Mouse (Mus musculus) heart, adult 2 months (tissue): ENCODE data around the gene Zc3h12c. TPM values are rescaled to one million over a fixed set of nuclear protein-coding genes. Genes with fewer than 3 reads are reported as not detected.

Experiments used
- DNase-seq, 2 experiments: peaks; one replicate each; pipeline ENCODE4 v3.0.0; 2021
- H3K27ac ChIP-seq: fragments of 200-600 bp; 2 replicates; pipeline ENCODE4 v1.8.1; 2022
- H3K27me3 ChIP-seq: fragments of 200-500 bp; 2 replicates; pipeline ENCODE4 v1.6.1; 2012; ENCODE audit warnings: mild to moderate bottlenecking, low read length, inconsistent platforms, mixed read lengths; ENCODE audit not compliant: control insufficient read depth, insufficient read depth
- H3K36me3 ChIP-seq: fragments of 200-500 bp; 2 replicates; pipeline ENCODE4 v1.6.1; 2012; ENCODE audit warnings: low read length, inconsistent platforms; ENCODE audit not compliant: control insufficient read depth, insufficient read depth
- H3K4me1 ChIP-seq: fragments of 200-500 bp; 2 replicates; pipeline ENCODE4 v1.6.1; 2011; ENCODE audit warnings: low read length; ENCODE audit not compliant: control insufficient read depth, insufficient read depth
- H3K4me3 ChIP-seq: fragments of 200-600 bp; 2 replicates; pipeline ENCODE4 v1.8.1; 2022
- H3K79me2 ChIP-seq: fragments of 200-500 bp; replicated peaks from 2 replicates; pipeline ENCODE4 v1.6.1; 2012; ENCODE audit warnings: mild to moderate bottlenecking, inconsistent platforms, low read length, moderate library complexity, mixed read lengths; ENCODE audit not compliant: control insufficient read depth, insufficient read depth
- H3K9ac ChIP-seq: fragments of 200-500 bp; 2 replicates; pipeline ENCODE4 v1.6.1; 2012; ENCODE audit warnings: low read depth, mild to moderate bottlenecking, control low read depth, inconsistent platforms, low read length, mixed read lengths
- CTCF ChIP-seq: fragments of 200-600 bp; IDR thresholded peaks from 2 replicates; pipeline ENCODE4 v1.8.1; 2022; ENCODE audit warnings: antibody characterized with exemption, mild to moderate bottlenecking, moderate library complexity
- EP300 ChIP-seq: fragments of 200-500 bp; IDR thresholded peaks from 2 replicates; pipeline ENCODE4 v1.6.1; 2011; ENCODE audit warnings: low read depth, low read length, control low read depth; ENCODE audit not compliant: insufficient read depth
- POLR2A ChIP-seq: fragments of 200-500 bp; IDR thresholded peaks from 2 replicates; pipeline ENCODE4 v1.6.1; 2011; ENCODE audit warnings: mild to moderate bottlenecking, low read depth, low read length, control low read depth; ENCODE audit not compliant: insufficient read depth
- WGBS: fragments of 180-500 bp; shearing (Covaris S2); methylation state at CpG from one replicate; pipeline ENCODE4 v1.1.7; 2018; 5-methylcytosine and 5-hydroxymethylcytosine counted together
- intact Hi-C: fragments of 180-260 bp; cut with DNase I; formaldehyde crosslinking; loops from one replicate; pipeline ENCODE4 v1.15.1; 2025
- polyA plus RNA-seq: library from polyadenylated mRNA; depleted of rRNA; stranded (reverse); fragments of >200 nt; gene quantifications from 2 replicates; pipeline ENCODE4 v1.2.3, GENCODE M21; 2012
- total RNA-seq, 2 experiments: library from RNA; stranded (reverse); gene quantifications; 2 replicates each; pipeline ENCODE4 v1.2.3; 2021

Gene Zc3h12c
- total and polyA plus RNA-seq, 3 experiments = 2.0 to 10.1 (median 8.2) TPM

- intact Hi-C loops = no loop called here
- Histone ChIP-seq H3K36me3 (peaks cover 5% of the 10 kb centered on the region), H3K9ac (no peak overlapping the region), H3K79me2 (no peaks in the 10 kb centered on the region), H3K4me3 (no peak overlapping the region), H3K4me1 (peaks cover 4% of the 10 kb centered on the region), H3K27me3 (no peaks in the 10 kb centered on the region), H3K27ac (peak overlapping the region; percentile 1; the same call in 1 of the 2 replicates)
- no peak for TF ChIP-seq EP300
- TF ChIP-seq POLR2A = no peak
- no peak for TF ChIP-seq CTCF
- no peak for DNase-seq
- 80% methylated on average over 6 of the region's 6 CpGs for WGBS
Measured at GRCm38 (mm10) chr9:52149768-52150167, 18.6 kb downstream of the Zc3h12c start.

- peaks cover 4% of the 10 kb centered on the region for H3K4me1 ChIP-seq
- H3K27me3 ChIP-seq = no peaks in the 10 kb centered on the region
- WGBS = 22% methylated on average over 4 of the region's 4 CpGs
- DNase-seq = peak in 1 of 2 experiments; percentile 37
- TF ChIP-seq POLR2A (peak; percentile 49; the same call in 1 of the 2 replicates), EP300 (0 out of 2 replicates have a peak, but pooled peaks have one; percentile 42), CTCF (no peak)
- no peak overlapping the region for H3K9ac ChIP-seq
- peaks cover 5% of the 10 kb centered on the region for H3K36me3 ChIP-seq
- H3K79me2 ChIP-seq = no peaks in the 10 kb centered on the region
- peak overlapping the region; percentile 57 for H3K27ac ChIP-seq
- no peak overlapping the region for H3K4me3 ChIP-seq
- intact Hi-C loops = no loop called here
Measured at GRCm38 (mm10) chr9:52149286-52149685, 19.1 kb downstream of the Zc3h12c start.

GRCm38 (mm10) chr9:52148831-52149230 is 19.5 kb downstream of the Zc3h12c start:
- no peak for TF ChIP-seq EP300
- TF ChIP-seq CTCF = no peak
- TF ChIP-seq POLR2A = no peak
- intact Hi-C loops = no loop called here

GRCm38 (mm10) chr9:52148311-52148710 is 20.1 kb downstream of the Zc3h12c start:
- intact Hi-C loops = no loop called here
- WGBS = 59% methylated on average over 3 of the region's 3 CpGs
- H3K27ac ChIP-seq = peak overlapping the region; percentile 57; the same call in 1 of the 2 replicates
- H3K9ac ChIP-seq = no peak overlapping the region
- TF ChIP-seq EP300 (no peak), CTCF (no peak), POLR2A (no peak)
- no peaks in the 10 kb centered on the region for H3K27me3 ChIP-seq
- peaks cover 10% of the 10 kb centered on the region for H3K36me3 ChIP-seq
- H3K79me2 ChIP-seq = no peaks in the 10 kb centered on the region
- no peak for DNase-seq
- no peak overlapping the region for H3K4me3 ChIP-seq
- H3K4me1 ChIP-seq = peaks cover 5% of the 10 kb centered on the region

More at GRCm38 (mm10) chr9:52148831-52149230, 19.5 kb downstream of the Zc3h12c start:
- Histone ChIP-seq H3K36me3 (peaks cover 6% of the 10 kb centered on the region), H3K9ac (no peak overlapping the region; the same call in 1 of the 2 replicates), H3K4me1 (peaks cover 5% of the 10 kb centered on the region), H3K79me2 (no peaks in the 10 kb centered on the region), H3K4me3 (no peak overlapping the region), H3K27me3 (no peaks in the 10 kb centered on the region), H3K27ac (peak overlapping the region; percentile 57)
- WGBS = 65% methylated on average over 4 of the region's 4 CpGs
- DNase-seq = no peak

GRCm38 (mm10) chr9:52146241-52146640 is 22.1 kb downstream of the Zc3h12c start:
- H3K36me3 ChIP-seq = peaks cover 10% of the 10 kb centered on the region
- no peak overlapping the region for H3K4me3 ChIP-seq
- no peaks in the 10 kb centered on the region for H3K27me3 ChIP-seq
- intact Hi-C loops = no loop called here
- TF ChIP-seq CTCF = no peak
- TF ChIP-seq EP300 = no peak
- TF ChIP-seq POLR2A = no peak
- no peak overlapping the region for H3K9ac ChIP-seq
- H3K79me2 ChIP-seq = no peaks in the 10 kb centered on the region
- peak overlapping the region; percentile 34 for H3K27ac ChIP-seq
- no peak for DNase-seq
- peaks cover 7% of the 10 kb centered on the region for H3K4me1 ChIP-seq
- WGBS = 56% methylated on average over 4 of the region's 4 CpGs

- TF ChIP-seq EP300 (no peak), POLR2A (no peak), CTCF (no peak)
- Histone ChIP-seq H3K79me2 (no peaks in the 10 kb centered on the region), H3K27ac (no peak overlapping the region), H3K4me3 (no peak overlapping the region), H3K9ac (no peak overlapping the region), H3K36me3 (peaks cover 3% of the 10 kb centered on the region), H3K27me3 (no peaks in the 10 kb centered on the region), H3K4me1 (peaks cover 6% of the 10 kb centered on the region; the same call in 1 of the 2 replicates)
- intact Hi-C loops = loop anchor here (2.0 to 10.0 kb wide), 2 partner anchors 36 to 92 kb away; partner anchors contain the start of gene Zc3h12c
- WGBS = 37% methylated on average over 2 of the region's 2 CpGs
- DNase-seq = no peak
Measured at GRCm38 (mm10) chr9:52132771-52133170, 35.6 kb downstream of the Zc3h12c start.
